In the genomic region with DNA sequence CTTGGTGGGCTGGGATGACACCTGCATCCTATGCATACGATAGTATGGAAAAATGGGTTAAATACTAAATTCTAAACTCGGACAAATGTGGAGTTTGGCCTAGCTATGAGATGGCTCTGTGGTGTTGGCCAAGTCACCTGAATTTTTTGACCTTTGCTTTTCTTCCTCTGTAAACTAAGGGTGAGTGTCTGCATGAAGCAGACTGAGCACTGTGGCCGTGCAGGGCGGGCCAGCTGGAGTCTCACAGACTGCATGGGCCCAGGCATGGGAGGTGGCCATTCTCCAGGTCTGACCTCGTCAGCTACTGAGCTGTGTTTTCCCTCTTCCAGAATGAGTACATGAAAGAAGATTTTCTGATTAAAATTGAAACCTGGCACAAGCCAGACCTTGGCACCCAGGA, we compare ENCODE assay signal across 20 mouse cellular contexts.
"Had no signal": no experiment of that assay in that cellular context is flagged by ENCODE, and none has a peak within 500 bp of the region (broad histone marks: within the 10 kb centered on the region; RNA-seq: fewer than 3 reads in every experiment).

No protein-coding gene starts in this region.

- H3K9ac ChIP-seq: liver, embryonic 12.5 days; liver, embryonic 15.5 days; lung, embryonic 15.5 days; midbrain, embryonic 13.5 days; neural tube, embryonic 13.5 days; stomach, embryonic 15.5 days had no signal

- H3K27ac ChIP-seq: hindbrain, postnatal 0 days; layer of hippocampus, adult 2 months; liver, embryonic 12.5 days; liver, embryonic 15.5 days; lung, embryonic 15.5 days; midbrain, embryonic 10.5 days; midbrain, embryonic 13.5 days; neural tube, embryonic 13.5 days; stomach, embryonic 15.5 days had no signal

- H3K9me3 ChIP-seq: liver, embryonic 12.5 days; liver, embryonic 15.5 days; lung, embryonic 15.5 days; megakaryocyte, embryonic 14.5 days; midbrain, embryonic 10.5 days; midbrain, embryonic 13.5 days; neural tube, embryonic 13.5 days; stomach, embryonic 15.5 days had no signal

- H3K4me2 ChIP-seq: liver, embryonic 12.5 days; liver, embryonic 15.5 days; lung, embryonic 15.5 days; midbrain, embryonic 13.5 days; neural tube, embryonic 13.5 days; stomach, embryonic 15.5 days had no signal

- ATAC-seq: hindbrain, postnatal 0 days; liver, embryonic 12.5 days; midbrain, embryonic 13.5 days; midbrain, embryonic 16.5 days had no signal

- DNase-seq: layer of hippocampus, adult 9-11 months; lung, adult 18-20 months; lung, postnatal 10 days; lung, postnatal 36 days; retina, postnatal 1 day; right cerebral cortex, postnatal 25 days; spleen, adult 18-20 months; thymus, postnatal 25 days had no signal

- H3K4me1 ChIP-seq: liver, embryonic 15.5 days; lung, embryonic 15.5 days; midbrain, embryonic 10.5 days; midbrain, embryonic 13.5 days; neural tube, embryonic 13.5 days; stomach, embryonic 15.5 days had no signal

- H3K4me3 ChIP-seq: layer of hippocampus, adult 2 months; liver, embryonic 12.5 days; liver, embryonic 15.5 days; lung, embryonic 15.5 days; megakaryocyte, embryonic 14.5 days; midbrain, embryonic 10.5 days; midbrain, embryonic 13.5 days; myocyte; neural tube, embryonic 13.5 days; stomach, embryonic 15.5 days had no signal

- H3K27me3 ChIP-seq: liver, embryonic 12.5 days; liver, embryonic 15.5 days; lung, embryonic 15.5 days; megakaryocyte, embryonic 14.5 days; midbrain, embryonic 13.5 days; neural tube, embryonic 13.5 days; stomach, embryonic 15.5 days had no signal
